Mouse (Mus musculus) ES-Bruce4 (cell line): Measurements from ENCODE around the gene Sel1l3. TPM values are rescaled to one million over a fixed set of nuclear protein-coding genes. Genes with fewer than 3 reads are reported as not detected.

Experiments
- H3K27ac ChIP-seq: 2 replicates; pipeline ENCODE4 v1.5.1; 2012; ENCODE audit warnings: low read length, inconsistent platforms; ENCODE audit not compliant: insufficient read depth
- H3K27me3 ChIP-seq: 2 replicates; pipeline ENCODE4 v1.6.1; 2012; ENCODE audit warnings: mild to moderate bottlenecking, low read length, inconsistent platforms; ENCODE audit not compliant: control insufficient read depth, poor library complexity, insufficient read depth, severe bottlenecking
- H3K36me3 ChIP-seq: 2 replicates; pipeline ENCODE4 v1.6.1; 2012; ENCODE audit warnings: inconsistent platforms, mild to moderate bottlenecking, low read length, moderate library complexity; ENCODE audit not compliant: control insufficient read depth, poor library complexity, insufficient read depth, severe bottlenecking
- H3K4me1 ChIP-seq: one replicate; pipeline ENCODE4 v1.8.1; 2011; ENCODE audit warnings: low read length; ENCODE audit not compliant: control insufficient read depth, insufficient read depth
- H3K4me3 ChIP-seq: 2 replicates; pipeline ENCODE4 v1.5.1; 2011; ENCODE audit warnings: low read depth, mild to moderate bottlenecking, low read length
- H3K9ac ChIP-seq: 2 replicates; pipeline ENCODE4 v1.6.1; 2012; ENCODE audit warnings: low read depth, mild to moderate bottlenecking, inconsistent platforms; ENCODE audit not compliant: poor library complexity, severe bottlenecking
- H3K9me3 ChIP-seq: replicated peaks from 2 replicates; pipeline ENCODE4 v1.6.1; 2012; ENCODE audit warnings: mild to moderate bottlenecking, low read length, inconsistent platforms; ENCODE audit not compliant: control insufficient read depth, poor library complexity, insufficient read depth, severe bottlenecking
- CTCF ChIP-seq: IDR thresholded peaks from one replicate; pipeline ENCODE4 v1.8.1; 2011; ENCODE audit warnings: low read depth, low read length
- EP300 ChIP-seq: IDR thresholded peaks from 2 replicates; pipeline ENCODE4 v1.6.1; 2011; ENCODE audit warnings: low read depth, low read length; ENCODE audit not compliant: insufficient read depth
- POLR2A ChIP-seq: IDR thresholded peaks from one replicate; pipeline ENCODE4 v1.8.1; 2011; ENCODE audit warnings: low read length; ENCODE audit not compliant: insufficient read depth
- polyA plus RNA-seq: library from polyadenylated mRNA; stranded (reverse); fragments of >200 nt; gene quantifications from 2 replicates; pipeline ENCODE4 v1.2.4, GENCODE M21; 2011; ENCODE audit warnings: low read depth; ENCODE audit not compliant: missing spikeins, insufficient read depth, insufficient read length

Sel1l3 gene
- polyA plus RNA-seq, 1 experiment, result 6.1 TPM

- Histone ChIP-seq H3K27me3 (peaks cover 17% of the 10 kb centered on the region), H3K4me1 (no peaks in the 10 kb centered on the region), H3K9me3 (no peaks in the 10 kb centered on the region), H3K27ac (no peak overlapping the region), H3K36me3 (no peaks in the 10 kb centered on the region), H3K9ac (no peak overlapping the region), H3K4me3 (no peak overlapping the region)
- no peak for TF ChIP-seq POLR2A
- no peak for TF ChIP-seq EP300
These were observed 2.5 kb downstream of the Sel1l3 start for GRCm38 (mm10) chr5:53211241-53211640.

GRCm38 (mm10) chr5:53210481-53210880, 3.2 kb downstream of the Sel1l3 start:
- H3K27ac ChIP-seq, result no peak overlapping the region
- H3K9me3 ChIP-seq, result no peaks in the 10 kb centered on the region
- no peak overlapping the region for H3K9ac ChIP-seq
- no peaks in the 10 kb centered on the region for H3K4me1 ChIP-seq
- H3K27me3 ChIP-seq, result peaks cover 17% of the 10 kb centered on the region
- TF ChIP-seq EP300 (no peak), CTCF (no peak), POLR2A (no peak)
- H3K36me3 ChIP-seq, result no peaks in the 10 kb centered on the region
- no peak overlapping the region for H3K4me3 ChIP-seq

GRCm38 (mm10) chr5:53209773-53210172, 4.0 kb downstream of the Sel1l3 start:
- Histone ChIP-seq H3K27me3 (peaks cover 17% of the 10 kb centered on the region), H3K4me1 (no peaks in the 10 kb centered on the region)
- TF ChIP-seq POLR2A, result no peak
- TF ChIP-seq CTCF, result no peak
- no peak for TF ChIP-seq EP300

GRCm38 (mm10) chr5:53208731-53209130, 5.0 kb downstream of the Sel1l3 start:
- Histone ChIP-seq H3K4me1 (no peaks in the 10 kb centered on the region), H3K27me3 (peaks cover 15% of the 10 kb centered on the region), H3K4me3 (no peak overlapping the region), H3K36me3 (no peaks in the 10 kb centered on the region), H3K9ac (no peak overlapping the region), H3K9me3 (no peaks in the 10 kb centered on the region), H3K27ac (no peak overlapping the region)
- TF ChIP-seq EP300, result no peak
- TF ChIP-seq POLR2A, result no peak
- no peak for TF ChIP-seq CTCF

More at GRCm38 (mm10) chr5:53209773-53210172, 4.0 kb downstream of the Sel1l3 start:
- Histone ChIP-seq H3K9ac (no peak overlapping the region), H3K27ac (no peak overlapping the region), H3K9me3 (no peaks in the 10 kb centered on the region), H3K4me3 (no peak overlapping the region), H3K36me3 (no peaks in the 10 kb centered on the region)

- Histone ChIP-seq H3K36me3 (no peaks in the 10 kb centered on the region), H3K27ac (no peak overlapping the region), H3K9me3 (no peaks in the 10 kb centered on the region), H3K4me1 (no peaks in the 10 kb centered on the region), H3K27me3 (no peaks in the 10 kb centered on the region), H3K9ac (no peak overlapping the region), H3K4me3 (no peak overlapping the region)
- TF ChIP-seq CTCF (no peak), POLR2A (no peak), EP300 (no peak)
These were observed 7.2 kb downstream of the Sel1l3 start for GRCm38 (mm10) chr5:53206575-53206974.

- H3K27me3 ChIP-seq, result no peaks in the 10 kb centered on the region
- H3K9me3 ChIP-seq, result no peaks in the 10 kb centered on the region
- H3K4me1 ChIP-seq, result no peaks in the 10 kb centered on the region
- H3K36me3 ChIP-seq, result no peaks in the 10 kb centered on the region
- no peak overlapping the region for H3K9ac ChIP-seq
- TF ChIP-seq EP300 (no peak), CTCF (no peak), POLR2A (no peak)
- no peak overlapping the region for H3K27ac ChIP-seq
- no peak overlapping the region for H3K4me3 ChIP-seq
These were observed 11.0 kb downstream of the Sel1l3 start for GRCm38 (mm10) chr5:53202748-53203147.

DNA sequence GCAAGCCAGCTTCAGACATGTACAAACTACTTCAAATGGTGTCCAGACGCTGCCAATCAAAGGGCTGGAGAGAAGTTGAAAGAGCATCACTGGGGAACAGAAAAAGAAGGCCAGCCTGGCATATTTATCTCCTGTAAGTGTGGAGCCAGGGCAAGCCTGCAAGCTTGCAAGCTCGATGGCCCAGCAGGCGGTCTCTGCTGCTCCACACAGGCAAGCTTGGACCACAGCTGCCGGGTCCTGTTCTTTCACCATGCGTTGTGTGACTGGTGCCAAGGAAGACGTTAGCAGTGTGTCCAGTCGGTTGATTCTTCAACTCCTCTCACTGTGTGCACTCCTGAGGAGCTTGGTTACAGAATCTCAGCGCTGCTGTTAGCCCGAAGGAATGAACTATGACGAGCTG, 12.9 kb downstream of the Sel1l3 start:
- no peak for TF ChIP-seq CTCF
- no peak for TF ChIP-seq POLR2A
- TF ChIP-seq EP300, result no peak
- H3K27me3 ChIP-seq, result no peaks in the 10 kb centered on the region
- no peaks in the 10 kb centered on the region for H3K36me3 ChIP-seq
- no peak overlapping the region for H3K27ac ChIP-seq
- no peaks in the 10 kb centered on the region for H3K4me1 ChIP-seq
- no peaks in the 10 kb centered on the region for H3K9me3 ChIP-seq
- no peak overlapping the region for H3K9ac ChIP-seq
- no peak overlapping the region for H3K4me3 ChIP-seq
